Mouse (Mus musculus) myocyte (in vitro differentiated cells): ENCODE results near the gene Mif.

Source experiments
- CEBPB ChIP-seq: IDR thresholded peaks from 2 replicates; pipeline ENCODE4 v1.6.1; 2011; ENCODE audit warnings: mild to moderate bottlenecking, moderate library complexity; ENCODE audit not compliant: poor library complexity, insufficient read depth, severe bottlenecking
- E2F4 ChIP-seq: IDR thresholded peaks from one replicate; pipeline ENCODE4 v1.6.1; 2011; ENCODE audit warnings: mild to moderate bottlenecking, control low read depth, moderate library complexity; ENCODE audit not compliant: insufficient read depth
- MAX ChIP-seq: IDR thresholded peaks from one replicate; pipeline ENCODE4 v1.6.1; 2011; ENCODE audit warnings: low read depth, mild to moderate bottlenecking, control low read depth
- MYOD1 ChIP-seq, 3 experiments: IDR thresholded peaks; one replicate each; pipeline ENCODE4 v1.6.1; 2011; ENCODE audit warnings: control low read depth in 2 of 3, low read depth in 2 of 3, mild to moderate bottlenecking in 2 of 3, moderate library complexity in 1 of 3; ENCODE audit not compliant: insufficient read length in 2 of 3, control insufficient read depth in 1 of 3
- MYOG ChIP-seq, 3 experiments: IDR thresholded peaks; one replicate each; pipeline ENCODE4 v1.6.1; 2011; ENCODE audit warnings: control low read depth in 2 of 3, low read depth in 2 of 3, mild to moderate bottlenecking in 2 of 3; ENCODE audit not compliant: insufficient read length in 2 of 3, control insufficient read depth in 1 of 3, insufficient read depth in 1 of 3
- POLR2A ChIP-seq: IDR thresholded peaks from one replicate; pipeline ENCODE4 v1.6.1; 2011; ENCODE audit warnings: low read depth, mild to moderate bottlenecking, control low read depth, moderate library complexity; ENCODE audit not compliant: insufficient read length
- POLR2AphosphoS2 ChIP-seq: IDR thresholded peaks from one replicate; pipeline ENCODE4 v1.6.1; 2011; ENCODE audit warnings: low read depth, control low read depth; ENCODE audit not compliant: insufficient read length
- REST ChIP-seq: IDR thresholded peaks from one replicate; pipeline ENCODE4 v1.6.1; 2011; ENCODE audit warnings: mild to moderate bottlenecking, control low read depth, moderate library complexity; ENCODE audit not compliant: insufficient read depth, insufficient read length
- SRF ChIP-seq: IDR thresholded peaks from one replicate; pipeline ENCODE4 v1.6.1; 2011; ENCODE audit warnings: low read depth; ENCODE audit not compliant: control insufficient read depth, insufficient read length
- TCF12 ChIP-seq: IDR thresholded peaks from one replicate; pipeline ENCODE4 v1.6.1; 2011; ENCODE audit warnings: mild to moderate bottlenecking, control low read depth; ENCODE audit not compliant: poor library complexity, insufficient read depth, severe bottlenecking
- TCF3 ChIP-seq: IDR thresholded peaks from one replicate; pipeline ENCODE4 v1.6.1; 2011; ENCODE audit warnings: low read depth, control low read depth; ENCODE audit not compliant: insufficient read length
- USF1 ChIP-seq: IDR thresholded peaks from one replicate; pipeline ENCODE4 v1.6.1; 2011; ENCODE audit warnings: low read depth, mild to moderate bottlenecking, control low read depth, moderate library complexity

DNA sequence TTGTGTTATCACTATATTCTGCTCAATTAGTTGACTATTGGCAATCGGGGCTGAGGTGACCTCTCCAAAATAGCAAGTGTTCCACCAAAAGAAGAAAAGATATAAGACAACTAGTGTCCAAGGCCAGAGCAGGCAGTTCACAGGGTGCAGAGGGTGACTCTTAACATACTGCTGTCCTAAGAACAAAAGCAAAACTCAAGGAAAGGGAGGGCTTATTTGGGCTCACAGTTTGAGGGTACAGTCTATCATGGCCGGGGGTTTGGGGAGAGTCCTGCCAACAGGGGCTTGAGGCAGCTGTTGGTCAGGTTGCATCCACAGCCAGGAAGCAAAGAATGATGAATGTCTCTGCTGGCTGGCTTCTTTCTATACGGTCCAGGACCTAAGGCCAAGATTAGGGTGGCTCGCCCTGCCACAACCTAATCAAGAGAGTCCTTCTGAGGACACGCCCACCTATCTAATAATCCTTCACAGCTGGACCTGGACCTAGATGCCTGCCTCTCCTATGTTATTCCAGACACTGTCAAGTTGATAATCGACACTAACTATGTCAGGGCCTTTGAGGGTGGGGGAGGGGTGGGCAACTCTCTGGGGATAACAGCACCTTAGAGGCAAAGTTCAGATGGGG is 14.6 kb downstream of the Mif start:
- TF ChIP-seq MAX (no peak), E2F4 (no peak), USF1 (no peak), MYOG (IDR thresholded peaks at IDR 0.05; ENCODE audit: control insufficient read depth in 1 of 3, insufficient read depth in 1 of 3, insufficient read length in 2 of 3, low read depth in 2 of 3) (no peak), POLR2A (no peak), POLR2AphosphoS2 (no peak), TCF12 (no peak), MYOD1 (IDR thresholded peaks at IDR 0.05; ENCODE audit: control insufficient read depth in 1 of 3, insufficient read length in 2 of 3, low read depth in 2 of 3) (no peak), REST (no peak), CEBPB (no peak), SRF (no peak), TCF3 (no peak)
